Mouse (Mus musculus): ENCODE measurements at regions not wholly inside any gene's neighbourhood (a gene's known extent, or its start where the extent isn't known, plus 50 kb on each side); places are given as distances from the start of the nearest gene placed in this dataset.
A peak's percentile ranks its signal among the peaks of the same experiment; 100 is the strongest.

DNA sequence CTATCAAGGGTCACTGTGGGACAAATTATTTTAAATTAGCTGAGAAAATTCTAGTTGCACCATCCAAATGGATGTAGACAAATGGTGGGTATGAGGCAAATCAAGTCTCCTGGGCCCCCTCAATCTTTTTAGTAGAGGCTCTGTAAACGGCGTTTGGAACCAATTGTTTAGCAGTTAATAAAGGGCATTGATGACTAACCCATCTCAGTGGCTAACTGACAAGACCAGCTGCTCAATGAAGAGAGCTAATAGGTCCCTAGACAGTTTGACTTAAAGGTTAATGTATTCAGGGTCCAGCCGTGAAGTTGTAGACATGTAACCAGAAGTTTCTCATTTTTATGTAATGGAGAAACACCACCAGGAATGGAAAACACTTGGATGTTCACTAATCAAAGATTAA is 332.6 kb upstream of the Gm21961 start:
- DNase-seq (ENCODE audit: low read depth), result no peak

DNA sequence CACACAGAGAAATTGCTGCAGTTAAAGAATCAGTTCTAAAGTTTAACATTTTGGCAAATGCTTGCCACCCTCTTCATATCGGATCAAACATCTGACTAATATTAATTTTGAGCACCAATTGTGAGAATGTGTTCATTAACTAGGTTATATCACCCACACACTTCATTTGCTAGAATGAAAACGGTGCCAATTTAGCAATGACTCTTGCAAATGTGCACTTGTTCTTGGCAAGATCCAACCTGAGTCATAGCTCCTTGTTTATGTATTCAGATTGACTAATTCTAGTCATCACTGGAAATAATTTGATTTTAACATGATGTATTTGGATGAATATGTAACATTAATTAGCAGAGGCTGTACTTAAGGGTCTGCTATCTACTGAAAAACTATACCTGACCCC is 327.8 kb upstream of the Gm21961 start:
- DNase-seq (ENCODE audit: low read depth), result no peak

DNA sequence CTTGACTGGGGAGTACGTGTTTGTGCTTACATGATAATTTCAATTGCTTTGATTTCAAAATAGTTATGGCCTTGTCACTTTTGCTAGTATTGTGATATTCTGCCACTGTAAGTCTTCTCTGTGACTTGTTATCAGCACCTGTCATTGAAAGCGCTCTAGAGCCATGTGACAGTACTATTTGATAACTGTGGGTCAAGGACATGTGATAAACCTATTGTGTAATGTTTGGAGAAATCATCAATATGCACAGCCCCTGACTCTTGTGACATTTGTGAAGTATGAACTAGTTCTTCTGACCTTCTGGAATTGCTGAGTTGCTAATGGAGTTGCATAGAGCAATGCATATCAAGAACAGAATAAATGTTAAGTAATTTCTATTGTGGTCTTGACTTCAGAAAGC is 319.4 kb upstream of the Gm21961 start:
- no peak for DNase-seq (ENCODE audit: low read depth)

DNA sequence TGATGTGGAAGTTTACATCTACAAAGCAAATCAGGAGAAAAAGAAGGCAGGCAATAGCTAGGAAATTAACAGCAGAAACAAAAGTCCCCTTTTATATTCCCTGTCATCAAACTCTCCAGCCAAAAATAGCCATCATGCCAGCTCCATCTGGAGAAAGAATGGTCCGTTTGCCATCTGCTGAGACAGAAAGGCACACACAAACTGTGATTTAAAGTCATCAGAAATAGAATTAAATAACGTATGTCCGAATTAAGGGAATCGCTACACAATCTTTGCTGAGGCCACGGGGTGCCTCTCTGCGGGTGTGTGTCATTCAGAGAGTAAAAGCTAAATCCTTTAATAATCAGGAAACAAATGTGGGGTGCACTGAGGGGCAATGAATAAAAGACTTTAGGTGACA is 293.4 kb upstream of the Gm21961 start:
- DNase-seq (ENCODE audit: low read depth), result no peak

DNA sequence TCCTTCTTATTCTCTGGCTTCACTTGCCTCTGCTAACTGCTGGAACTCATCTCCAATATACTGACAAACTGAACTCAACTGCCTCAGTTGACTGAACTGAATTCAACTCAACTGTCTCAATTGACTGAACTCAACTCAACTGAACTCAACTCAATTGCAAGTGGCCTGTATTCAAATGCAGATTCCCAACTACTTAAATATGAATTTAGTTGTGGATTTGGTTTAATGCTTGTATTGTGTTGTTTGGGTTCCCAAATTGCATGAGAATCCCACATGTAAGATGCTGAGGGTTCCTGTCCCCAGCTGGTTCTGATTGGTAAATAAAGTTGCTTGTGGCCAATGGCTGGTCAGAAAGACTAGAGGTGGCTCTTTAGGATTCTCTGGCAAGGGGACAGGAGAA is 244.1 kb upstream of the Gm21961 start:
- DNase-seq (ENCODE audit: low read depth), result no peak

DNA sequence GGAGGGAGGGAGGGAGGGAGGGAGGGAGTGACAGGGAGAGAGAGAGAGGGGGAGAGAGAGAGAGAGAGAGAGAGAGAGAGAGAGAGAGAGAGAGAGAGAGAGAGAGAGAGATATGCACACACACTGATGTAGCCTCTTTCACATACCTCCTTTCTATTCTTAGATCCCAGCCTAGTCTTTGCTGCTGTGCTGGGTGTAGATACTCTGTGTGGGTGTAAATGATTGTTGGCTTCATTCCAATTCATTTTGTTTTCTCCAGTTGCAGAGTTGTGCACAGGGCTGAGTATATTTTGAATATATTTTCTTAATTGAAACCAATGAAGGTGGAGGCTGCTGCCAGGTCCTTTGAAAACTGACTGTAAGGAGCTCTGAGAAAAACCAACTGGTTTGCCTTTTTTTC is 207.8 kb upstream of the Gm21961 start:
- DNase-seq (ENCODE audit: low read depth), result no peak

DNA sequence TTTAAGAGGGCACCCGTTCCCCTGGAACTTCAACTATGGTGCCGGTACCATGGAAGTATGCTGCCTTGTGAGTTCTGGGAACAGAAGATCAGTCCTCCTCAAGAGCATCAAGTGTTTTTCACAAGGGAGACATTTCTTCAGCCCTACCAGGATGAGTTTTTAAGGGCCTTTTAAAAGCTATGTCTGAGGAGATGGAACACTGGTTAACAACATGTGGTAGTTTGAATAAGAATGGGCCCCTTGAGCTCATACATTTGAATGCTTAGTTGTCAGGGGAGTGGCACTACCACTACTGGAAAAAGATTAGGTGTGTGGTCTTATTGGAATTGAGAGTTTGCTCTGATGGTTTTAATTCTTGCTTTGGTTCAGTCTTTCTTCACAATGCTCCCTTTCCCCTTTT is 203.2 kb upstream of the Gm21961 start:
- no peak for DNase-seq (ENCODE audit: low read depth)

DNA sequence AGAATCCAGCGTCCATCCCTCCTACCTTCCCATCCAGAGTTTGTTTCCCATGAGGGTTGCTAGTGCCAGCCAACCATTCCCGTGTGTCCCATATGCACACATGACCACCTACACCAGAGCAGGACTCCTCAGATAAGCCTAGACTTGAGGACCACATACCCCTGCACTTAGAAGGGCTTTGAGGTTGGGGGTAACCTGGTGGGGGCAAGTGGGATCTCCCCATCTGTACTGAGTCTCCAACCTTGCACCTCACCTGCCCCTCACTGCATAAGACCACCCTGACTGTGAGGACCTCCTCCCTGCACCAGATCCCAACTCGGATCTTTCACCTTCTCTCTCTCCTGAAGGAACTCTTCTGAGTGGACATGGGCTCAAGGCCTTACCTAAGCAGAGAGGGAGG is 181.6 kb upstream of the Gm21961 start:
- no peak for DNase-seq (ENCODE audit: low read depth)

DNA sequence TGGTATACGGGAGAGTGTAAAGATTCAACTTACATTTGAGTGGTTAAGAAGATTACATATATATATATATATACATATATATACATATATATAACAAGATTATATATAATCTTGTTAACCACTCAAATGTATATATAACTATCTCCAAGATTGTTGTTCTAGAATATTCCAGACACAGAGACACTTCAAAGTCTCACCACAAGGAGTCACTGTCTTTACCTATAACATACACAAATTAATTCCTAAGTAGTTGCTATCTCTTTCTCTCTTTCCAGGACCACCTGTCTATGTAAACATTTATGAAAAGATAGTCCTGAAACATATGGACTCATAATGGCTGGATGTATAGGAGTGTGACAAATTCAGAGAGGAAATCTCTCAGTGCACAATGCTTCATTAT is 178.9 kb upstream of the Gm21961 start:
- peak; percentile 39 for DNase-seq (ENCODE audit: low read depth)

All from 416B (cell line).